In genomic region chr13:54037936-54038335, GRCm38 (mm10) we compare ENCODE assay signal across 5 mouse cellular contexts. TPM values are rescaled to one million over a fixed set of nuclear protein-coding genes. Genes with fewer than 3 reads are reported as not detected.
"Had no signal": no experiment of that assay in that cellular context is flagged by ENCODE, and none has a peak within 500 bp of the region (broad histone marks: within the 10 kb centered on the region; RNA-seq: fewer than 3 reads in every experiment).

No protein-coding gene starts in this region.

- DNase-seq: kidney, adult 9 months; kidney, postnatal 36 days; thymus, postnatal 4 days had no signal

RNA-seq across cellular contexts. Expression of gene Drd1, which starts 17.6 kb away (rescaled TPM):
- total RNA-seq: monocyte, adult 5-6 weeks; neutrophil, adult 5-6 weeks had no signal
